Mouse (Mus musculus): ENCODE data around the gene Ifnb1.
"Not testable (repeated sequence)": the region's sequence is repeated elsewhere in the genome, so short reads cannot be mapped to it uniquely, and the experiment has no call there.

GRCm38 (mm10) chr4:88558145-88558544 lies 35.6 kb upstream of the Ifnb1 start, which contains the start of gene Ifna15:
- not testable (repeated sequence) for TF ChIP-seq MAX (IDR thresholded peaks at IDR 0.05; ENCODE audit: low read length); TCF12 (IDR thresholded peaks at IDR 0.05; ENCODE audit: low read depth, low read length); ZC3H11A (IDR thresholded peaks at IDR 0.05; ENCODE audit: low read depth, low read length); CTCF (IDR thresholded peaks at IDR 0.05 in 2 of 3, conservative IDR thresholded peaks at IDR 0.05 in 1 of 3; ENCODE audit: control insufficient read depth in 1 of 3, insufficient read depth in 1 of 3, low read depth in 2 of 3, low read length in 3 of 3, poor library complexity in 1 of 3, severe bottlenecking in 1 of 3); MEF2A (IDR thresholded peaks at IDR 0.05; ENCODE audit: extremely low read depth, insufficient replicate concordance, low read depth, low read length, poor library complexity, severe bottlenecking); POLR2A (IDR thresholded peaks at IDR 0.05; ENCODE audit: control insufficient read depth in 1 of 2, insufficient read depth in 1 of 2, low read depth in 1 of 2, low read length in 2 of 2, poor library complexity in 1 of 2); E2F4 (IDR thresholded peaks at IDR 0.05; ENCODE audit: borderline replicate concordance, low read depth, low read length); GABPA (IDR thresholded peaks at IDR 0.05; ENCODE audit: low read depth, low read length)

All from MEL (cell line).